Mouse (Mus musculus): ENCODE data around the gene 4933406M09Rik. TPM values are rescaled to one million over a fixed set of nuclear protein-coding genes. Genes with fewer than 3 reads are reported as not detected.
A peak's percentile ranks its signal among the peaks of the same experiment; 100 is the strongest.

The 4933406M09Rik gene
- not detected for total RNA-seq (2021)

GRCm38 (mm10) chr1:134385666-134386065 lies at the start of gene 4933406M09Rik:
4933406M09Rik (plus strand) TSS chr1:134385940.
- DNase-seq (ENCODE audit: low spot score in 2 of 2), result no peak
- intact Hi-C loops (cut with DNase I), result no loop called here

- intact Hi-C loops (cut with DNase I), result loop anchor here (10.0 kb wide), 1 partner anchor 432 kb away; the partner anchor contains the start of gene Optc
- DNase-seq (ENCODE audit: low spot score in 2 of 2), result no peak
Observed at GRCm38 (mm10) chr1:134336958-134337710, 48.6 kb upstream of the 4933406M09Rik start.

GRCm38 (mm10) chr1:134339162-134339561 lies 46.6 kb upstream of the 4933406M09Rik start:
- intact Hi-C loops (cut with DNase I), result loop anchor here (10.0 kb wide), 1 partner anchor 434 kb away; the partner anchor contains the start of gene Optc
- DNase-seq (ENCODE audit: low spot score in 2 of 2), result no peak

GRCm38 (mm10) chr1:134339757-134340619 lies 45.8 kb upstream of the 4933406M09Rik start:
- intact Hi-C loops (cut with DNase I), result loop anchor here (10.0 kb wide), 1 partner anchor 435 kb away; the partner anchor contains the start of gene Optc
- DNase-seq (ENCODE audit: low spot score in 2 of 2), result no peak

- no peak for DNase-seq (ENCODE audit: low spot score in 2 of 2)
- intact Hi-C loops (cut with DNase I), result no loop called here
Observed at GRCm38 (mm10) chr1:134341641-134342277, 44.0 kb upstream of the 4933406M09Rik start.

GRCm38 (mm10) chr1:134342278-134342664 lies 43.5 kb upstream of the 4933406M09Rik start:
- DNase-seq (ENCODE audit: low spot score in 2 of 2), result no peak
- intact Hi-C loops (cut with DNase I), result no loop called here

GRCm38 (mm10) chr1:134342781-134343310 lies 42.9 kb upstream of the 4933406M09Rik start:
- intact Hi-C loops (cut with DNase I), result no loop called here
- DNase-seq (ENCODE audit: low spot score in 2 of 2), result no peak

- no peak for DNase-seq (ENCODE audit: low spot score in 2 of 2)
- intact Hi-C loops (cut with DNase I), result no loop called here
Observed at GRCm38 (mm10) chr1:134343567-134343966, 42.2 kb upstream of the 4933406M09Rik start.

GRCm38 (mm10) chr1:134344005-134344950 lies 41.5 kb upstream of the 4933406M09Rik start:
- intact Hi-C loops (cut with DNase I), result no loop called here
- DNase-seq (ENCODE audit: low spot score in 2 of 2), result peak; percentile 80 to 87

- intact Hi-C loops (cut with DNase I), result no loop called here
- DNase-seq (ENCODE audit: low spot score in 2 of 2), result peak; percentile 44 to 86
Observed at GRCm38 (mm10) chr1:134345075-134345474, 40.7 kb upstream of the 4933406M09Rik start.

- intact Hi-C loops (cut with DNase I), result no loop called here
- no peak for DNase-seq (ENCODE audit: low spot score in 2 of 2)
Observed at GRCm38 (mm10) chr1:134347791-134348190, 37.9 kb upstream of the 4933406M09Rik start.

GRCm38 (mm10) chr1:134353326-134353725 lies 32.4 kb upstream of the 4933406M09Rik start:
- intact Hi-C loops (cut with DNase I), result loop anchor here (10.0 kb wide), 1 partner anchor 251 kb away; no protein-coding TSS in a partner anchor

GRCm38 (mm10) chr1:134357461-134357860 lies 28.3 kb upstream of the 4933406M09Rik start:
- intact Hi-C loops (cut with DNase I), result loop anchor here (10.0 kb wide), 1 partner anchor 247 kb away; no protein-coding TSS in a partner anchor
- DNase-seq (ENCODE audit: low spot score in 2 of 2), result no peak

More at GRCm38 (mm10) chr1:134353326-134353725, 32.4 kb upstream of the 4933406M09Rik start:
- no peak for DNase-seq (ENCODE audit: low spot score in 2 of 2)

- no peak for DNase-seq (ENCODE audit: low spot score in 2 of 2)
- intact Hi-C loops (cut with DNase I), result no loop called here
Observed at GRCm38 (mm10) chr1:134360656-134361055, 25.1 kb upstream of the 4933406M09Rik start.

GRCm38 (mm10) chr1:134361195-134361856 lies 24.4 kb upstream of the 4933406M09Rik start:
- intact Hi-C loops (cut with DNase I), result no loop called here
- peak in 1 of 2 experiments; percentile 52 for DNase-seq (ENCODE audit: low spot score in 2 of 2)

GRCm38 (mm10) chr1:134361857-134362212 lies 23.9 kb upstream of the 4933406M09Rik start, which contains the start of gene Tmem183a:
Tmem183a (minus strand) TSS chr1:134361979.
- intact Hi-C loops (cut with DNase I), result loop anchor here (1.0 to 2.0 kb wide), 2 partner anchors 53 to 93 kb away; partner anchors contain the start of genes Adipor1 and Klhl12
- peak; percentile 96 to 97 for DNase-seq (ENCODE audit: low spot score in 2 of 2)

GRCm38 (mm10) chr1:134363194-134363593 lies 22.5 kb upstream of the 4933406M09Rik start:
- DNase-seq (ENCODE audit: low spot score in 2 of 2), result no peak

GRCm38 (mm10) chr1:134365491-134365890 lies 20.2 kb upstream of the 4933406M09Rik start:
- intact Hi-C loops (cut with DNase I), result no loop called here
- DNase-seq (ENCODE audit: low spot score in 2 of 2), result no peak

More at GRCm38 (mm10) chr1:134363194-134363593, 22.5 kb upstream of the 4933406M09Rik start:
- intact Hi-C loops (cut with DNase I), result loop anchor here (2.0 kb wide), 1 partner anchor 52 kb away; the partner anchor contains the start of gene Adipor1

All from left cerebral cortex, postnatal 25 days (tissue).